Mouse (Mus musculus): ENCODE data around the gene 1110032F04Rik.

DNA sequence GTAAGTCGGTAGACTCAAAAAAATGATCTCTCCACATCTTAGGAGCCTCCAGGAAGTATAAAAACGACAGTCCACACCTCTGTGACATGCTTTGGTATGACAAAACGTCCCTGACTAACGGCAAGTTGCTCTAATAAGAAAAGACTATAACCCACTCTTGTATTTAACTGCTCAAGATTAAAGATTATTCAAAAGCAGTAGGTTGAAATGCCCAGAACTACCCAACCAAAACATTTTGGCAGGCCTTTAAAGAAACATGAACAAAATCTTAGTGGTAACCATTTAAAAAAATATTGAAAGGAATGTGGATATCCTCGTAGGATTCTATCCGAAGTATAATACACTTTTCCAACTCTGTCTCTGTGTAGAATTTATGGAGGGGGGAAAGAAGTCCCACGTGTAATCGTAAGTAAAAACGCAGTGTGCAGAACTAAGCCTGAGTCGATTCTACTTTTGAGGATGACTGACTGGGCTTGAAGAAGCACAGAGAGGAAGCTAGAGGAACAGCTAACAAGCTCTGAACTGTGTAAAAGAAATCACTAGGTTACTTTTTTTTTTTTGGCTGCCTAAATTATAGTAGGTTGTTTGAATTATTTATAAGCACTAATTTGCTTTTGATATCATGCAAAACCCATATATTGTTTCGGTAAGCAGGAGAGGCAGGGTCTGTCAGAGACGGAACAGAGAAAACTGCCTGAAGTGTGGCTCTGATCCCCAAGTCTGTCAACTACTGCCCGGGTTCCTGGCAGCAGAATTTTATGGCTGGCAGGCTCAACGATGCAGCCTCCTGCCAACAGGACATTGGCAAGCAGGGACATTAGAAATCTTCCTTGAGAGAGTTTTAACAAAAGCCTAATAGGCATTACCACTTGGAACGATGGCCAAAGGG, 45.3 kb upstream of the 1110032F04Rik start:
- no peak for TF ChIP-seq TBP (conservative IDR thresholded peaks at IDR 0.05; ENCODE audit: low read depth, low read length)
- TF ChIP-seq POLR2A (IDR thresholded peaks at IDR 0.05; ENCODE audit: low read depth, low read length): no peak
- no peak for TF ChIP-seq CHD2 (IDR thresholded peaks at IDR 0.05; ENCODE audit: low read length)
- no peak for TF ChIP-seq E2F4 (IDR thresholded peaks at IDR 0.05; ENCODE audit: insufficient replicate concordance, low read depth, low read length)
- TF ChIP-seq CTCF (conservative IDR thresholded peaks at IDR 0.05 in 1 of 2, IDR thresholded peaks at IDR 0.05 in 1 of 2; ENCODE audit: low read depth in 2 of 2, low read length in 2 of 2): no peak
- TF ChIP-seq MYC (IDR thresholded peaks at IDR 0.05; ENCODE audit: low read depth, low read length): no peak
- no peak for TF ChIP-seq NELFE (IDR thresholded peaks at IDR 0.05; ENCODE audit: low read depth, low read length)
- no peak for TF ChIP-seq MAX (IDR thresholded peaks at IDR 0.05; ENCODE audit: low read length)
- no peak for TF ChIP-seq HCFC1 (IDR thresholded peaks at IDR 0.05; ENCODE audit: low read depth, low read length)

Measured in CH12.LX (cell line).